Mouse (Mus musculus) adrenal gland, postnatal 36 days (tissue): ENCODE measurements at regions not wholly inside any gene's neighbourhood (a gene's known extent, or its start where the extent isn't known, plus 50 kb on each side); places are given as distances from the start of the nearest gene placed in this dataset.

Source experiments
- DNase-seq, 2 experiments: peaks; one replicate each; pipeline ENCODE4 v3.0.0; 2021; ENCODE audit warnings: mixed read lengths in 1 of 2

DNA sequence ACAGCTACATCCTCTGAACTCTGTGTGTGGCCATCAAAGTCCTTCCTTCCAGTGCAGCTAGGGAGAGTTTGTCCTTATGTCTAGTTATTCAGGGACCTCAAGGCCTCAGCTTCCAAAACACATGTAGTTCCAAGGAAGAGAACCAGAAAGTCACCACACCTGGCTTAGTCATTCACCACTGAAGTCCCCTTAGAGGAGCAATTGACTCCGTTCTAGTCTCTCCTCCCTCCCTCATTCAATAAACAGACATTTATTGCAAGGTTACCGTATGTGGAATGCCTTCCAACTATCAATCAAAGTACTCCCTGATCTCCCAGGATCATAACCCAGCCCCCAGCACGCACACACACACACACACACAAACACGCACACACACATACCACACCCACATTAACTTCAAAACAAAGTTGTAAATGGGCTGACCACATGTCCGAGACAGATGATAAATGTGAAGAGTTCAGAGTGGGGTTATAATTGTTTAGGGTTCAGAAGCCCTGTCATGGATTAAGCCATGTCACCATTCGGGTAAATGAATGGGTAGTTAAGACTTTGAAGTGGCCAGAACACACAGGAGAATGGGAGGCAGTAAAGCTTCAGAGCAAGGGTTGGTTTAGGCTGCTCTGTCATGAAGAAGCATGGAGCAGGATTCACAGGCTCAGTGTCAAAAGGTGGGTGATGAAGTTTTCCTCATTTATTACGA lies 141.4 kb downstream of the Irs2 start:
- no peak for DNase-seq

- DNase-seq = no peak
These were observed 142.2 kb downstream of the Irs2 start for GRCm38 (mm10) chr8:10865941-10866513.

GRCm38 (mm10) chr8:10865415-10865821 lies 142.8 kb downstream of the Irs2 start:
- no peak for DNase-seq

- no peak for DNase-seq
These were observed 145.8 kb downstream of the Irs2 start for GRCm38 (mm10) chr8:10862442-10862841.

DNA sequence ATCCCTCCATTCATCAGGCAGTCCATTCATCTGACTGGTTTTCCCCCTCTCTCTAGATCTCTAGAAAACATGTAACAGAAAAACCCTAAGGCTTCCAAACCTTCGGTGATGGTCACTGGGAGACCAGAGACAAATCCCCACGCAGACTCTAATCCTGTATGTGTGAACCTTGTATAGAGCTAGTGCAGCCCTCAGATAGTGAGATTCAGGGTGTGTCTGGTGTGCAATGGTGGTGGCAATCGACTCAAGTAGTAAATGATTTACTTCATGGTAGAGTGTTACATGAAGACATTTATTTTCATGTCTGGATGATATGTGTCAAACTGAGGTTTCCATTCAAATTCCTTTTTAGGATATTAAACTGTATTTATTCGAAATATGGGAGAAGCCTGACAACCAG lies 147.4 kb downstream of the Irs2 start:
- no peak for DNase-seq

DNA sequence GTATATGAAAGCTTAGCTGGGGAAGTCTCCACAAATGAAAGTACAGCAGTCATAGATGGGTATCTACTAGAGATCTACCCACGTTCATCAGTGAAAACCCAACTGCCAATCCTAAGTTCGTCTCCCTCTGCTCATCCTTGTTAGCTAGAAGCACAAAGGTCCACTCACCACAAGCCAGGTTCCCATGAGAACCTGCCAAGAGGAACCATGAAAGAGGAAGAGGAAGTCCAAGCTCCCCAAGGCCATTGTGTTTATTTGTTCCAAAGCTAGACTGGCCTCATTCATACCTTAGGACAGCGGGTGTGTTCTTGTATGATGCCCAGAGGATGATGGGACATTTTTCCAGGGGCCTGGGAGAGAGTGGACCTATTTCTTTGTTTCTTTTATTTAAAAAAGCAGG lies 150.4 kb downstream of the Irs2 start:
- DNase-seq = no peak

- DNase-seq = no peak
These were observed 151.1 kb downstream of the Irs2 start for GRCm38 (mm10) chr8:10856996-10857720.

- DNase-seq = no peak
These were observed 152.6 kb downstream of the Irs2 start for GRCm38 (mm10) chr8:10855696-10856095.

DNA sequence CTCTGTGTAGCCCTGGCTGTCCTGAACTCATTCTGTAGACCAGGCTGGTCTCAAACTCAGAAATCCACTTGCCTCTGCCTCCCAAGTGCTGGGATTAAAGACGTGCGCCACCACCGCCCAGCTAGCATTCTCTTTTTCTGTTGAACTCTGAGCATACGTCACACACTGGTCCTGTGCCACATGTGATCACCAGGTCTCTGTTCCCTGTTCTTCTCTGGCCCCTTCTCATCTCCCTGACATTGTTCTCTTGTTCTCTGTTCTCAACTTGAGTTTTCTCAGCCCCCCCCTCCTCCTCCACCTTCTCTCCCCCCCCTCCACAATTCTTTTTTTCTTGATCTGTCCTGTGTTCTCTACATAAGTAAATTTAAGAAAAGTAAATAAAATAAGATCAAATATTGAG lies 153.1 kb downstream of the Irs2 start:
- no peak for DNase-seq

DNA sequence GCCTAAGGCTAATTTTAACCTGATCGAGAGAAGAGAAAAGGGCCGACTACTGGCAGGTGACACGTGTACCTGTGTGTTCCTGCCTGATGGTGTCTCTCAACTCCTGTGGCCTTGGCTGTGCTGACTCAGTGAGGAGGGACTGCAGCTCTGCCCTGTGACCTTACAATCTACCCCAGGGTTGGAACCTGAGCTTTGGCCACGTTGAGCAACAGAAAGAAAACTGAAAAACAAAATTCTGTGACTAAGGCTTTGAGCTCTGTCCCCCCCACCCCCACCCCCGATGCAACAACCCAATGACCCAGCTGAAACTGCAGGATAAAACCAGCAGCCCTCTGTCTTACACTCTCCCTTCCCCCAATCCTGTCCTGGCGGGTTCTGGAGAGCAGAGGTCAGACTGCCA lies 153.7 kb downstream of the Irs2 start:
- DNase-seq = peak in 1 of 2 experiments; percentile 25

GRCm38 (mm10) chr8:10853901-10854300 lies 154.4 kb downstream of the Irs2 start:
- DNase-seq = no peak

DNA sequence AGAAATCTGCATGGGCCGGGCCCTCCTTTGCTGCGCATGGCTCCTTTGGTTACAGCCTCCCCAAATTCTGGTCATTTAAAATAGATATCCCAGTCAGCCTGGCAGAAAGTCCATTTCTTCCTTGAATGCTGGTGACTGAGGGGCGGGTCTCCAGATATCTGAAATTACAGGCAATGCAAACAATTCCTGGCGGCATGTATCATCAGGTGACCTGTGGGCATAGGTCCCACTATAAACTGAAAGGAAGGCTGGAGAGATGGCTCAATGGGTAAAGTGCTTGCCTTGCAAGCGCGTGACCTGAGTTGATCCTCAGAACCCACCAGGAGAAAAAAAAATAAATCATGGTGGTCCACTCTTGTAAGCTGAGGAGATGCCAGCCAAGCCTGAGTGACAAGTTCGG lies 158.3 kb downstream of the Irs2 start:
- no peak for DNase-seq

DNA sequence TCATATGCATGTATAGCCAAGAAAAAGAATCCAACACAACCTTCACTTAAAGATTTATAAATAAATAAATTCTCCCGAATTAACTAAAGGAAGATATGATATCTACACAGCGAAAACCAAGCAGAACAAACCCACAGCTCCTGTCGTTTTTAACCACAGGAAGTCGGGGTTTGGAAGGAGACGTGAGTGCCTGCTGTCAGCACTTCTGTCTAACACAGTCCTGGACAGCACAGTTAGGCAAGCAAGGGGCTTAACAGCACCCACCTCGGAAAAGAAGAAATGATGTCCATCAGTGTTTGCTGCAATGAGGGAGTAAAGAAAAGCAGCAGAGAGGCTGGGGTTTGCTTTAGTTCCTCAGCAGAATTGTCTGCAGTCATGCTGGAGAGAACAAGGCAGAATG lies 162.7 kb downstream of the Irs2 start:
- DNase-seq = no peak

DNA sequence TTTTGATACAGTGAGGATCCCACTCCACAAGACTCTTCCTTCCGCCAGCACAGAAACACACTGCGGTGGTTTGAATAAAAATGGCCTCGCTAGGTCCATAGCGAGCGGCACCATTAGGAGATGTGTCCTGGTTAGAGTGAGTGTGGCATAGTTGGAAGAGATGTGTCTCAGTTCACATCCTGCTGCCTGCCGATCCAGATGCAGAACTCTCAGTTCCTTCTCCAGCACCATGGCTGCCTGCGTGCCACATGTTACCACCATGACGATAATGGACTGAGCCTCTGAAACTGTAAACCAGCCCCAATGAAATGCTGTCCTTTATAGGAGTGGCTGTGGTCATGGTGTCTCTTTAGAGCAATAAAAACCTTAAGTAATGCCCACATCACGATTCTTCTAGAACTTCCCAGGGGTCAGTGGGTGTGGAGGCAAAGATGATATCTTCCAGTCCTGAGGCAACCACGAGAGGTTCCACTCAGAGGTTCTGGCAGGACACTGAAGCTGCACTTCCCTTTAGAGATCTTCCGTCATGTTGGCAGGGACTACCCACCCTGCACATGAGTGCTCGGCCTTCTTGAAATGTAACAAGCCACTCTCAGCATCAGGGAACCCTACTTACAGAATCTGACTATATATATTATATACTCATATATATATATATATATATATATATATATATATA lies 167.3 kb downstream of the Irs2 start:
- no peak for DNase-seq

DNA sequence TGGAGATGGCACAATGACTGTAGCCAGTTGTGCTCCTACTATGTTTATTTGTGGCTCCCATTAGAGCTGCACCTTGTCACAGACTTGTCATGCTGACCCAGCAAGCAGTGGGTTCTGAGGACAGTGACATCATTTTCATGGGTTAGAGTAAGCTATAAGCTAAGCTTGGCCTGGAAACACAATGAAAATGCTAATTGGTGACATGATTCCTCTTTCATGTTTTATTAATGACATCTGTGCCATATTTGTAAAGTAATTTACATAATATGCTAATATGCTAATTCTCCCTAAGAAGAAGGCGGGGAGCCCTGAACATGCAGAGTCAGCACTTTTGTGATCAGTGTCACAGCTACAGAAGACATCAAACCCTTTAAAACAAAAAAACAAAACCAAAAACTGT lies 168.2 kb downstream of the Irs2 start:
- DNase-seq = no peak

- no peak for DNase-seq
These were observed 173.2 kb downstream of the Irs2 start for GRCm38 (mm10) chr8:10835054-10835453.

DNA sequence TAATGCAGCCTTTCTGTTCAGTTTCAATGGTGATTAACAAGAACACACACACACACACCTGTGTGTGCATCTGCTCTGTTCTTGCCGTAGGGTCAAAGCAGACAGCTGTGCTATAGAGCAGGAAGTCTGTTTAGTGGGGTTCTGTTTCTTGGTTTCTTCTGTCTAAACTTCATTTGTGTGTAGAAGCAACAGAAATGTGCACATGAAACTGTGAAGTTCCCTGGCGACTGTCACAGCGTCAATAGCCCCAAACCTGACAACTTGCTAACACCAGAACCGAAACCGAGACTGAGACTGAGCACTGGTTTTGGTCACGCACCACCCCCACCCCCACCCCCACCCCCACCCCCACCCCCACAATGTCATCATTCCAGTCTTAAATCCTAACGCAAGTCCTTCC lies 176.4 kb downstream of the Irs2 start:
- DNase-seq = no peak

- DNase-seq = no peak
These were observed 177.0 kb downstream of the Irs2 start for GRCm38 (mm10) chr8:10831277-10831676.

- no peak for DNase-seq
These were observed 177.4 kb downstream of the Irs2 start for GRCm38 (mm10) chr8:10830835-10831234.

GRCm38 (mm10) chr8:10828580-10828979 lies 179.7 kb downstream of the Irs2 start:
- no peak for DNase-seq

DNA sequence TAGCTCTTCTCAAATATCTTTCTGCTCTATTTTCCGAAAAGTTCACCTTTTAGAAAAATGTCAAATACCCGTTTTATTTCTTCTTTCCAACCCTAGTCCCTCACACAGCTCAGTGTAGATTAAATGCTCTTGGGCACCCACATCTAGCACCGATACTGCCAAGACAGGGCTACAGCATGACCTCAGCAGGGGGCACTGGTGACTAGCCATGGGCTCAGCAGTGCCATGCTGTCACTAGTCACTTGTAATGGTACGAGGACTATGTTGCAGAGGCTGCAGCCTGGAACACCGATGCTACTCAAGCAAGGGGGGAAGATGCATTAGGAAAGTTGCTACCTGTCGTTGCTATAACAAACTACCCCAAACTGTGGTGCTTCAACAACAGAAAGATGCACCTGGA lies 180.7 kb downstream of the Irs2 start:
- DNase-seq = peak; percentile 12 to 28

- DNase-seq = no peak
These were observed 182.3 kb downstream of the Irs2 start for GRCm38 (mm10) chr8:10825981-10826380.
